Mouse (Mus musculus) kidney, embryonic 15.5 days (tissue): Measurements from ENCODE around the gene Amz2. TPM values are rescaled to one million over a fixed set of nuclear protein-coding genes. Genes with fewer than 3 reads are reported as not detected.
A peak's percentile ranks its signal among the peaks of the same experiment; 100 is the strongest.

Experiments
- ATAC-seq: fragments of 200-750 bp; cut with Nextera tagmentation; replicated peaks from 2 replicates; pipeline ENCODE4 v1.8.0; 2017; ENCODE audit warnings: moderate TSS enrichment; ENCODE audit not compliant: low FRiP score
- H3K27ac ChIP-seq: fragments of 300-500 bp; sonication (generic); 2 replicates; pipeline ENCODE4 v1.5.1; 2015; ENCODE audit warnings: mild to moderate bottlenecking, inconsistent platforms
- H3K27me3 ChIP-seq: fragments of 300-500 bp; sonication (generic); 2 replicates; pipeline ENCODE4 v1.6.1; 2015; ENCODE audit warnings: inconsistent platforms
- H3K36me3 ChIP-seq: fragments of 300-500 bp; sonication (generic); 2 replicates; pipeline ENCODE4 v1.6.1; 2015; ENCODE audit warnings: inconsistent platforms
- H3K4me1 ChIP-seq: fragments of 300-500 bp; sonication (generic); 2 replicates; pipeline ENCODE4 v1.6.1; 2015; ENCODE audit warnings: inconsistent platforms
- H3K4me2 ChIP-seq: fragments of 300-500 bp; sonication (generic); 2 replicates; pipeline ENCODE4 v1.6.1; 2015; ENCODE audit warnings: moderate library complexity, mild to moderate bottlenecking, inconsistent platforms
- H3K4me3 ChIP-seq: fragments of 300-500 bp; sonication (generic); replicated peaks from 2 replicates; pipeline ENCODE4 v1.5.1; 2015; ENCODE audit warnings: mild to moderate bottlenecking, inconsistent platforms
- H3K9ac ChIP-seq: fragments of 300-500 bp; sonication (generic); 2 replicates; pipeline ENCODE4 v1.6.1; 2015; ENCODE audit warnings: mild to moderate bottlenecking, inconsistent platforms
- H3K9me3 ChIP-seq: fragments of 300-500 bp; sonication (generic); replicated peaks from 2 replicates; pipeline ENCODE4 v1.6.1; 2016; ENCODE audit warnings: inconsistent platforms
- WGBS: fragments of 180-500 bp; shearing (Covaris S2); methylation state at CpG from one replicate; pipeline ENCODE4 v1.1.7; 2015; ENCODE audit warnings: mixed read lengths; 5-methylcytosine and 5-hydroxymethylcytosine counted together
- polyA plus RNA-seq: library from polyadenylated mRNA; unstranded; fragments of >200 nt; fragmentation: Nextera tagmentation; extraction: Ambion mirVana; gene quantifications from 2 replicates; pipeline ENCODE4 v1.2.1, GENCODE M21; 2015

The Amz2 gene
- polyA plus RNA-seq, 1 experiment from 2014 or later: 44.6 TPM

DNA sequence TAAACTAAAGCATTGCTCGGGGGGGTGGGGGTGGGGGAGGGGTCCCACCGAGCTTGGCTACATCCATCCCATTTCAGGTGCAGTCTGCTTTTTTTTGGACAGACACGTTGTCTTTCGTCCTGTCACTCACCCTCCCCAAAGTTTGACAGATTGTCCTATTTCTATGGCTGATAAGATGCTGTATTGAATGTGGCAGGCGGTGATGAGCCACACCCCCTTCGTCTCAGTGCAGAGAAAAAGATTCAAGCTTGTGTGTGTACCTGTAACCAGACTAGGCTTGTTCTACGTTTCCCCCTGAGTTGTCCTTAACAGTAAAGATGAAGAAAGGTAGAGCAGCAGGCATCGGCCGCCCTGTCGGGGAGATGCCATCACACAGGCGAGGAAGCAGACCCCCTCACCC is 25.4 kb downstream of the Amz2 start:
- no peaks in the 10 kb centered on the region for H3K9me3 ChIP-seq
- ATAC-seq: no peak
- no peak overlapping the region for H3K27ac ChIP-seq
- no peaks in the 10 kb centered on the region for H3K27me3 ChIP-seq
- 86% methylated on average over 11 of the region's 11 CpGs for WGBS
- H3K9ac ChIP-seq: no peak overlapping the region
- no peaks in the 10 kb centered on the region for H3K4me1 ChIP-seq
- H3K36me3 ChIP-seq: peaks cover 25% of the 10 kb centered on the region
- no peak overlapping the region for H3K4me2 ChIP-seq
- no peak overlapping the region for H3K4me3 ChIP-seq

DNA sequence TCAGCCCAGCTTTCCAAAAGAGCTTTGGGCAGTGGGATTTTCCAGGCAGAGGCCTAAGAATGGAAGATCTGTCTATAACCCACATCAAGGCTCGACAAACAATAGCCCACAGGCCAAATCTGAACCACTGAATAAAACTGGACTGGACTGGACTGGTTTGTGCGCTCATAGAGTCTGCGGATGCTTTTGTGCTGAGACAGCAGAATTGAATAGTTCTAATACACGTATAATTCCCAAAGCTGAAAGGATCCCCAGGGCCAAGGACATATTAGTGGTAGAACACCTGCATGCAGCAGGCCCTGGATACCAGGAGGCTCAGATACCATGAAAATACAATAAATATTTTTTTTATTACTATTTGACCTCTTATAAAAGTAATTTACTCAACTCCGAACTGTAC is 30.5 kb downstream of the Amz2 start:
- no peaks in the 10 kb centered on the region for H3K9me3 ChIP-seq
- H3K9ac ChIP-seq: no peak overlapping the region
- WGBS: 84% methylated on average over 5 of the region's 5 CpGs
- no peak overlapping the region for H3K4me3 ChIP-seq
- no peaks in the 10 kb centered on the region for H3K4me1 ChIP-seq
- no peak overlapping the region for H3K27ac ChIP-seq
- H3K27me3 ChIP-seq: no peaks in the 10 kb centered on the region
- no peak for ATAC-seq
- H3K36me3 ChIP-seq: peaks cover 44% of the 10 kb centered on the region
- H3K4me2 ChIP-seq: no peak overlapping the region

DNA sequence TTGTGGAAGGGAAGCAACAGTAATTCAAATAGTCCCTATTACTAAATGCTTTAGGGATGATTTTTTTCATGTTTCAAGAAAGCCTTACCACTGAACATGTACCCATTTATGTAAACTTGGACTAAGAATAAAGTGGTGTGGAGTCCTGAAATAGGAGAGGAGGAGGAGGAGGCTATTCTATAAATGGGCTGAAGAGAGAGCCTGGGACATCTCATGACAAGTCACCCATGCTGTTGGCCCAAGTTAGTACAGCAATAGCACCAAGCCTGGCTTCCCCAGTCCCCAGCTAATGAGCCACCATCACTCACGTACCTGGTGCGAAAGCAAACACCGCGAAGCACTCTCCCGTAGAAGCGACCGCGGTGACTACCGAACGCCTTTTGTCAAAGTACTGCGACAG is 32.4 kb downstream of the Amz2 start:
- Histone ChIP-seq H3K4me3 (no peak overlapping the region), H3K4me1 (no peaks in the 10 kb centered on the region), H3K27me3 (no peaks in the 10 kb centered on the region), H3K9ac (no peak overlapping the region), H3K4me2 (no peak overlapping the region), H3K27ac (no peak overlapping the region), H3K36me3 (peaks cover 52% of the 10 kb centered on the region), H3K9me3 (no peaks in the 10 kb centered on the region)
- ATAC-seq: no peak
- WGBS: 92% methylated on average over 11 of the region's 11 CpGs

DNA sequence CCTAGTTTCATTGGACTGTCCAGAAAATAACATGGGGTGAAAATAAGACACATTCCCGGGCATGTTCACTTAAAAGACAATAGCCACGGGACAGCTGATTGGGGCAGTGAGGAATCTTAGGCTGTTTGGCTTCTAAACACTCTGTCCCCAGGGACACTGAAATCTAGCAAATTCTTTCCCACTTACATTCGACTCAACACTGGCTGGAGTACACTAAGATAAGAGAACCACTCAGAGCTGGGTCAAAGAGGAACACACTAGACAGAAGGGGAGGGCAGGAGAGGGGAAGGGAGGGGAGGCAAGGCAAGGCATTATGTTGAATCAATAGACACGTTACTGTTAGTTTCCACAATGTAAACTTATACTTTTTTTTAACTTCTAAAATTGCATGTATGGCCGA is 34.8 kb downstream of the Amz2 start:
- 70% methylated on average over 5 of the region's 5 CpGs for WGBS
- no peaks in the 10 kb centered on the region for H3K4me1 ChIP-seq
- no peak overlapping the region for H3K9ac ChIP-seq
- H3K27me3 ChIP-seq: no peaks in the 10 kb centered on the region
- no peak overlapping the region for H3K27ac ChIP-seq
- no peak for ATAC-seq
- H3K4me3 ChIP-seq: no peak overlapping the region
- H3K36me3 ChIP-seq: peaks cover 33% of the 10 kb centered on the region
- H3K4me2 ChIP-seq: no peak overlapping the region
- H3K9me3 ChIP-seq: no peaks in the 10 kb centered on the region

DNA sequence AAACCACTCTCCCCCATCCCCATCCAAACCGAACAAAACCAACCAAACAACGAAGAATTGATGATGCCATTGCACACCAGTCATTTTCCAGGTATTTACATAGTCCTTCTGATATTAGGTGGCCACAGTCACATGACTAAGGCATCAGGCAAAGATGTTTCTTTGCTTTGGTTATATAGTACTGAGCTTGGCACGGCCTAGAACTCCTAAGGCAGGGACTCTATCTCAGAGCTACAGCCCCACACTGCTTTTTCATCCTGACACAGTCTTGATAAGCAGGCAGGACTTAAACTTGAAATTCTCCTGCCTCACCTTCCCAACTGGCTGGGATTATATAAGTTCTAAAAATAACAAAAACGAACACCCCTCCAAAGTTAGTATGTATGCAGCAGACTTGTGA is 39.3 kb downstream of the Amz2 start:
- Histone ChIP-seq H3K27ac (no peak overlapping the region), H3K27me3 (no peaks in the 10 kb centered on the region), H3K4me2 (no peak overlapping the region), H3K9me3 (no peaks in the 10 kb centered on the region), H3K36me3 (peaks cover 14% of the 10 kb centered on the region), H3K4me1 (no peaks in the 10 kb centered on the region; the same call in 1 of the 2 replicates), H3K9ac (no peak overlapping the region), H3K4me3 (no peak overlapping the region)
- ATAC-seq: no peak
- WGBS: 90% methylated on average over 4 of the region's 4 CpGs

DNA sequence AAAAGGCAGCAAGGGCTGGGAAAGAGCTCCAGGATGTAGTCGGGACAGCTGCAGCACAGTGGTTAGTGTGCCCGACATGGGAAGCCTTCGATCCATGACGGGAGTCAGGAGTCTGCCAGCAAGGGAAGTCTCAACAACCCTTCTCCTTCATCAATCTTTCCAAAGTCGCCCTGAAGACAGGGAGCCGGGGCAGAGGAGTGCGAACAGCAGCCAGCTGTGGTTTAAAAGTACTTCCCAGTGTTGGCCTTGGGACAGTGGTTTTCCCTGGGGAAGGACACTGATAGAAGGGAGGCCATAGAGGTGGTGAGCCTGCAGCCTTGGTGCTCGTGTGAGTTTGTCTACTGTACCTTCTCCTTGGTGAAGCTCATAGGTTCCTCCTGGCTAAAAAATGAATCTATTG is 41.2 kb downstream of the Amz2 start:
- Histone ChIP-seq H3K27ac (no peak overlapping the region), H3K4me2 (no peak overlapping the region), H3K36me3 (peaks cover 8% of the 10 kb centered on the region), H3K4me1 (peaks cover 18% of the 10 kb centered on the region), H3K9me3 (no peaks in the 10 kb centered on the region), H3K9ac (no peak overlapping the region), H3K27me3 (no peaks in the 10 kb centered on the region), H3K4me3 (no peak overlapping the region)
- WGBS: 39% methylated on average over 8 of the region's 8 CpGs
- ATAC-seq: no peak

DNA sequence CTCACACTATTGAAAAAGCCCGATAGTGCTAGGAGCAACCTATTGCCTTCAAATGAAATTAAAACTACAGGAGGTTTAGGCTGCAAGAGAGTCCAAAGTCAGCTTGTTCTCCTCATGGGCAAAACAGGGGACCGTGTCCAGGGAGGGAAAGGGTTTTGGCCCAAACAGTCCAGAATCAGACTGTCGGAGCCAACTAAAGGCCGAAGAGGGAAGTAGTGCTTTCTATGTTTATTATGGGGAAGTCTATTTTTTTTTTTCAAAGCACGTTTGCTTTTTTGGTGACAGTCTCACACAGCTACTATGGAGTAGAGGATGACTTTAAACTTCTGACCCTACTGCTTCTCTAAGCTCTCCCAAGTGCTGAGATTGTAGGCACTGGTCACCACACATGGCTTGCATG is 42.4 kb downstream of the Amz2 start:
- Histone ChIP-seq H3K9me3 (no peaks in the 10 kb centered on the region), H3K36me3 (no peaks in the 10 kb centered on the region), H3K9ac (no peak overlapping the region), H3K4me1 (peaks cover 24% of the 10 kb centered on the region), H3K27me3 (no peaks in the 10 kb centered on the region), H3K27ac (no peak overlapping the region), H3K4me2 (no peak overlapping the region), H3K4me3 (no peak overlapping the region)
- ATAC-seq: no peak
- WGBS: 84% methylated on average over 5 of the region's 5 CpGs

DNA sequence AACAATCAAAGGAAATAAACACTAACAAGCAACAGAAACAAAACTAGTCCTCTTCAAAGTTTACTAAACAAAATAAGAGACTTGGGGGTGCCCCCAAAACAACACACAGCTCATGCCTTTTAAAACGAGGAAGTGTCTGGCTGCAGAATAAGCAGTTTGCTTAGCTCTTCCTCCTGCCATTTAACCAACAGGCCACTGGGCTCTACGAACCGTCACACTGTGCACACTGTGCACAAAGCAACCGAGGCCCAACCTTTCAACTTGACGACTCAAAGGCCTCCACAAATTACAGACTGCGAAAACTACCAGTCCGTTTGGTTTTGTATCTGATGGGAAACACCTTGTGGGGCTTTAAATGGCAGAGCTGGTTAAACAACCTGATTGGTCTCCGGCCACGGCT is 44.4 kb downstream of the Amz2 start:
- Histone ChIP-seq H3K27ac (no peak overlapping the region), H3K4me2 (no peak overlapping the region), H3K9me3 (no peaks in the 10 kb centered on the region), H3K4me3 (no peak overlapping the region), H3K27me3 (no peaks in the 10 kb centered on the region), H3K9ac (no peak overlapping the region), H3K4me1 (peaks cover 31% of the 10 kb centered on the region), H3K36me3 (no peaks in the 10 kb centered on the region)
- ATAC-seq: no peak
- 49% methylated on average over 9 of the region's 9 CpGs for WGBS

DNA sequence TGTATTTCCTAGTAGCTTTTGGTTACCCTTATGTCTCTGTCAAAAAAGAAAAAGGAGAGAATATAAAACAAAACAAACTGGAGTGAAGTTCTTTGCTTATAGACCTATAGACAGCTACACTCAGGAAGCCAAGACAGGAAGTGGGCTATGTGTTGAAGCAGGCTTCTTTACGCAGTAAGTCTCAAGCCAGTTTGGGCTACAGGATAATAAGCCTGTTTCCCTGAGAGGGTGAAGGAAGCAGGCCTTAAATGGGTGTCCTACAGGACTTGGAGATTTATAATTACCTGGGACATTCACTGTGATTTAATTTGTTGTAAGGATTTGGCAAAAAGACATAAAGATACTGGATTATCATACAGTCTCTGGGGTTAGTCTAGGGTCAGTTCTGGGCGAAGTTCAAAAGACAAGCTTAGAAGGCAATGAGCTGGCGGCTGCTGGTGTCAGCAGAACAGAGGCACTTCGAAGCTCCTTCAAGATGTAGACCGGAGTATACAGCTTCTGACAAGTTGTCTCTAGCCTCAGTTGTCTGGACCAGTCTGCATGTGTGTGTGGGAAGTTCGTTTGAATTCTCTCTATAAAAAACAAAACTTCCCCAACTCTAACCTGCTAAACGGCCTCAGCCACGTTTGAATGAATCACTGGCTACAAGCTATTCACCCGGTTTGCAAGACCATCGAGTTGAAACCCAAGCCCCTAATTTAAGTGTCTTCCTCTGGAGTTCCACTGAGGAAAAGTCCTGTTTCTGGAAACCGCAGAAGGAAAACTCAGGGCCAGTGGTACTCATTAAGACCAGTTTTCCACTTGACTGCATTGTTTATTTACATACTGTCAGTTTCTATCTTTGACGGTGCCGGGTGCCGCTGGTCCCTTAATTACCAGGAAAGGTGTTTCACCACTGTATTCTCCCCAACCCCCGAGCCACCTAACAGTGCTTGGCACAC is 45.4 kb downstream of the Amz2 start:
- peaks cover 31% of the 10 kb centered on the region for H3K4me1 ChIP-seq
- H3K4me3 ChIP-seq: peak overlapping the region; percentile 73
- no peak overlapping the region for H3K27ac ChIP-seq
- peak overlapping the region; percentile 96 for H3K4me2 ChIP-seq
- no peaks in the 10 kb centered on the region for H3K36me3 ChIP-seq
- H3K9me3 ChIP-seq: no peaks in the 10 kb centered on the region
- peak overlapping the region; percentile 94 for H3K9ac ChIP-seq
- no peaks in the 10 kb centered on the region for H3K27me3 ChIP-seq
- no peak for ATAC-seq
- 22% methylated on average over 15 of the region's 15 CpGs for WGBS

DNA sequence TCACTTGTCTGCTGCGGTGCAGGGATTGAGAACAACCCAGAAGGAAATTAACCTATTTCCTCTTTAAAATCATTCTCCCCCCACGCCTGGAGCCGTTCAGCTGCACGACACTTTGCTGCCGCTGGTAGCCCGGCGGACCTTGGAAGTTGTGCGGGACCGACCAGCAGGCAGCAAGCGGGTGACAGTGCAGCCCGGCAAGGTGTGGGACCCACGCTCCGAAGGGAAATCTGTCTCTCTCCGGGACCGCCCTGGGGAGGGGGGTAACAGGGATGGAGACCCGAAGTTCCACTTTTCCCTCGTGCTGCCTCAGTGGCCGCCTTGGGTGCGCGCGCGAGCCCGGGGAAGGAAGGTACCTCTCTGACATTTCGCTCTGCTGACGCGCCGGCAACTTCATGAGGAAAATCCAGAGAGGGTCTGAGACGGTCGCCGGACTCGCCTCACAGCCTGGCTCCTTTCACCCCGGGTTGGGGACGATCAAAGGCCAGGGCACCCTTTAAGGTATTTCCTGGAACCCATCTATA is 46.5 kb downstream of the Amz2 start:
- H3K4me3 ChIP-seq: peak overlapping the region; percentile 73
- peak overlapping the region; percentile 93 for H3K27ac ChIP-seq
- H3K9me3 ChIP-seq: no peaks in the 10 kb centered on the region
- ATAC-seq: 0 out of 2 replicates have a peak, but pooled peaks have one; percentile 6
- H3K4me1 ChIP-seq: peaks cover 39% of the 10 kb centered on the region
- H3K4me2 ChIP-seq: peak overlapping the region; percentile 96
- peak overlapping the region; percentile 94 for H3K9ac ChIP-seq
- 0 out of 2 replicates have a peak, but pooled peaks cover 4% of the 10 kb centered on the region for H3K27me3 ChIP-seq
- no peaks in the 10 kb centered on the region for H3K36me3 ChIP-seq
- under 1% methylated on average over 33 of the region's 33 CpGs for WGBS

DNA sequence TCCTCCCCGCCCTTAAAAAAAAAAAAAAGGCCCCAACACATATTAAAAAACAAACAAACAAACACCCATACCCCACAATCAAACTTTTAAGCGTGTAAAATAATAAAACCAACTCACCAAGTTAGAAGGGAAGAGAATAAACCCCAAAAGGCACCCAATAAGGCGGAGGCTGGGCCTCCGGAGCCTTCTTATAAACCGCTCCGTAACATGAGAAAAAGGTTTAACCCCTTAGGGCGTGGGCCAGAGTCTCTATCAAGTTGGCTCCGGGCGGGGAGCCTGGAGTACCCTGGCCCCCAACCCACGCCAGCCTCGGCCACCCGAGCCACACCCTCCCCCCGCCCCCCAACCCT is 47.0 kb downstream of the Amz2 start:
- Histone ChIP-seq H3K4me2 (peak overlapping the region; percentile 96), H3K4me3 (peak overlapping the region; percentile 73), H3K4me1 (peaks cover 44% of the 10 kb centered on the region), H3K36me3 (no peaks in the 10 kb centered on the region), H3K27me3 (0 out of 2 replicates have a peak, but pooled peaks cover 4% of the 10 kb centered on the region), H3K9ac (peak overlapping the region; percentile 94), H3K27ac (peak overlapping the region; percentile 93), H3K9me3 (no peaks in the 10 kb centered on the region)
- under 1% methylated on average over 12 of the region's 13 CpGs for WGBS
- peak; percentile 40; the same call in 1 of the 2 replicates for ATAC-seq

DNA sequence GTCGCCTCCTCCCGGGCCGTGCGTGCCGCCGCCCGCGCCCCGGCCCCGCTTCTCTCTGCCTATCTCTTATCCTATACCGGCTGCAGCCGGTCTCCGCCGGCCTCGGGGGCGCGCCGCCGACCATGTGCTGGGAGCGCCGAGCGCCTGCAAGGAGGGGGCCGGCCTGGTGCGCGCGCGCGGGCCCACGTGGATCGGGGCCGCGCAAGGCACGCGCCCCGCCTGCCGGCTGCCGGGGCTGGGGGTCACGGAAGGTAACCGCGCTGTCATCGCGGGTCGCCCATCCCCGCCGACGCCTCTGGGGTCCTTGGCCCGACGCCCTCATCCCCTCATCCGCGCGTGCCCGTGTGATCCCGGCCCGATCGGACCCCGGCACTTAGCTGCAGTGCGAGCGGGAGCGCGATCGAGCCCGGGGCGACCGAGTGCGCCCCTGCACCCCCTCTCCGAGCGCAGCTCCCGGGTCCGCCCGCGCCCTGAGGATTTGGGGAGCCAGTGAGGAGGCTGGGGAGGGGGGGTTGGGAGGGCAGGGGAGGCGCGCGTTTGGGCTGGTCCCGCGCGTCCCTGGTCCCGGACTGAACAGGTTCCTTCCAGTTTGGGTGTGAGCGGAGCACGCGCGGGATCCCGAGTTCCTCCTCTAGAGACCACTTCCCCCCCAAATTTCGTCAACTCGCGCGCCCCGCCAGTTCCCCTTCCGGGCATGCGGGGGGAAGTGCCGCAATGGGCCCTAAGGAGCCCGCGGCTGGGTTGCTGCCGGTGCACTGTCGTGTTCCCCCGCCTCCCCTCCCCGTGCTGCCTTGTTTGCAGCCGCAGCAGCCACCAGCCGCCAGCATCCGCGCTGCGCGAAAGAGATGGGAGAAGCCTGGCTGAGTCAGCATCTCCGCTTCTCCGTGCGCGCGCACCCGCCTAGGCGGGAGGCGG is 47.7 kb downstream of the Amz2 start, which contains the start of the genes Arsg and Slc16a6:
TSS of gene Arsg (plus strand) at position 204 of the 915 bp plus-strand sequence.
TSS of gene Slc16a6 (minus strand) at position 428 of the 915 bp plus-strand sequence.
- Histone ChIP-seq H3K36me3 (no peaks in the 10 kb centered on the region), H3K4me3 (peak within 1 kb of the TSS; percentile 73), H3K9me3 (no peaks in the 10 kb centered on the region), H3K27ac (peak within 1 kb of the TSS; percentile 93), H3K4me1 (peaks cover 50% of the 10 kb centered on the region), H3K27me3 (0 out of 2 replicates have a peak, but pooled peaks cover 4% of the 10 kb centered on the region), H3K9ac (peak within 1 kb of the TSS; percentile 94), H3K4me2 (peak within 1 kb of the TSS; percentile 96)
- peak; percentile 90 for ATAC-seq
- under 1% methylated on average over 105 of the region's 111 CpGs for WGBS
